Mouse (Mus musculus) A20 (cell line): ENCODE measurements around the gene Adgrf5.

Experiments used
- DNase-seq: peaks from one replicate; pipeline ENCODE4 v3.0.0-alpha.2; 2011; ENCODE audit warnings: low read depth, low spot score

Gene Adgrf5

DNA sequence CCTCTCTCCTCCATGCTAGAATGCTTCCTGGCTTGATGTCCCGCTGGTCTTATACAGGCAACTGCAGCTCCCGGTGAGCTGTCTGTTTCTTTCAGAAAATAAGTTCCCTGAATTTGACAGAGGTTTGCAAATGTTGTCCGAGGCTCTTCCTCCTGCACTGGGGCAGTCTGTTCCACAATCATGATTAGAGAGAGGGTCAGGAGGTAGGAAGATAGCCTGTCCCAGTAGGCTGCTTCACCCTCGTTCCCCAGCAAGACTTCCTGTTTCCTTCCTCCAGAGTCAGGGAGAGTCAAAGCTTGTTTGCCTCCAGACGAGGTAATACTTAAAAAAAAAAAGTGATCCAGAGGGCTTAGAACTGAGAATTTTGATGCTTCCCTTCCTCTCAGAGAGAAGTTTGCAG is 16.3 kb downstream of the Adgrf5 start:
- DNase-seq = no peak

DNA sequence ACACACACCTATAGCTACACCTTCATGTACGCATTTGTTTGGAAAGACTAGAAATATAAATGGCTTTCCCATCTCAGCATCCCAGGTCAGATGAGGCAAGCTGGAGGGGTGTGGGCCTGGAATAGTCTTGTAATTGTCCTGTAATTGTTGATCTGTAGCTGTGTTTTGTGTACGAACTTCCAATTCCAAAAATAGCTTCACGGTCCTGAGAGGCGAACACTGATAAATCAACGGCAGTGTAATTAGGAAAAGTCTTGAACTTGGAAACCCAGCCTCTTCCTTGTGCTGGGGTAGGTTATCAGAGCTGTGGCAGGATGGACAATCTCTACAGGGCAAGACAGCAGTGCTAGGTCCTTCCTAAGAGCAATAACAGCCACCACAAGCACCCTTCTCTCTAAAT is 18.5 kb downstream of the Adgrf5 start:
- no peak for DNase-seq

DNA sequence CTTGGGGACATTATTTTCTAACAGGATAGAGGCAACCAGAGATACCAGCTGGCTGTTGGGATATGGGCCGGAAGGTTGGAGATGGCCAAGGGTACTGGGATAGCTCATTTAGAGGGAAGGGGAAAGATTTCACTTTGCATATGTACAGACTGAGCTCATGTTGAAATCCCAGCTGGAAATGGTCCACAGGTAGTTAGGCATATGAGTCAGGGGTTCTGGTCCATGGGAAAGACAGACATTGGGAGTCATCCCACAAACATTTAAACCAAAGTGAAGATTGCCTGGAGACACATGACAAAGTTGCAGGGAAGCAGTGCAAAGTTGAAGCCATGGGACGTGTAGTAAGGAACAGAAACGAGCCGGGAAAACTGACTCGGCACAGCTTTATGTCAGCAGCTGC is 26.1 kb downstream of the Adgrf5 start:
- DNase-seq = no peak

DNA sequence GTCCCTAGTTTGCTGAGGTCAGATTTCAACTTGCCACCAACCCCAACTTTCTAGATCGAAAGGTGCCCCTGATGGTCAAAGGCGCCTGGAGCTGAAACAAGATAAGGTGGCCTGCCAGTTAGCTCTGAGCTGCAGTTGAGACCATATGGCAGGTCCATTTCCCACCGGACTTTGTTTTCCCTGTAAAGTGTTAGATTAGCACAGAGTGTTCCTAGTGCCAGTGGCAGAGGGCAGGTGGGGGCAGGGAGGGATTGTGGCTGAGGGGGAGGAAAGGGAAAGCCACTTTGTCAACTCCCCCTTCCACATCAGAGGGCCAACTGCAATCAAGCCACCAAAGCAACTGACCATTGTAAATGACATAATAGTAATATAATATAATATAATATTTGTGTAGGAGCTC is 26.9 kb downstream of the Adgrf5 start:
- DNase-seq = no peak

DNA sequence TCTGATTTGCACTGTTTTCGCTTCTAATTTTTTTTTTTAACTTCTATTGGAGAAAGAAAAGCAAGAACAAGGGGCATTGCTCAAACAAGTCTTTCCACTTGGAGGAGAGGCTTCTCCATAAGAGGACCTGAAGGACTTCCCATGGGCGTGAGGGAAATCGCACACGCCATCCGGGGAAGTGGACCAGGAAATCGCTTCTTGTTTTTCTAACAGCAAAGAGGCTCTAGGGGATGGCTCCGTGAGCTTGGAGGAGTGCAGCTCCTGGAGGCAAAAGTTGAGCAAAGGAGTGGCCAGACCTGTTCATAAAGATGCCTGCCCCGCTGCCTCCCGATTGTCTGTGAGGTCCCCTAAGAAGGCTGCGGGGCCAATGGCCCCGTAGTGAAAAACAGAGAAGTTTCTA is 29.0 kb downstream of the Adgrf5 start:
- no peak for DNase-seq

DNA sequence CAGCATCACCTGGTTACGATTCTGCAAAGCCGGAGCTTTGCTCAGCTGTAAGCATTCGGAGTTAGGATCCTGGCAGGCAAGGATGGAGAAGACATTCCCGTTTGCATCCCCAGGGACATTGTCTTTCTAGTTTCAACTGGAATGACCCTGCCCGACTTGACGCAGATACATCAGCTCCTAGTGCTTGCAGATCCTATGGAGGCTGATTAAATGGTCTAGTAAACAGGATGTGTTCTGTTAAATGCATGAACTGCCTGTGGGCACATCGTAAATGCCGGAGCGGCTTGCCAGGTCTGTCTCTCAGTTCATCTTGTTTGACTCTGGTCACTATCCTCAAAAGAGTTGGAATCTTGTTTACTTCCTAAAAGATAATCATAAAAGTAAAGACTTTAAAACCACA is 31.9 kb downstream of the Adgrf5 start:
- DNase-seq = no peak

DNA sequence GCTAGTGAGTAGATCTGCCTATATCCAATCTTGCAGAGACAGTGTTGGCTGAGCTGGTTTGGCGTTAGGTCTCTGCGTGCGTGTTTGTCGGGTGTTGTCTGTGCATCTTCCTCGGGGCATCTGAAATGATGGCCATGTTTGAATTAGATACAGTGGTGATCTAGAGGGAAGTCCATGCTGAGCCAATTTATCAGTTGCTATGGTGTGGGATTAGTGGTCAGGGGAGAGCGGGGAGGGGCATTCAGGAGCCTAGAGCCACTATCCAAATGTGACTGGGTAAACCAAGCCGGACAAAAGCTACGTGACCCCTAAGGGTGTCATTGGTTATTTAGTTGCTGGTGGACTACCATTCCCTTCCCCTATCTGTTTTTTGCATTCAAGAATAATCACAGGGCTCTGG is 33.4 kb downstream of the Adgrf5 start:
- no peak for DNase-seq

DNA sequence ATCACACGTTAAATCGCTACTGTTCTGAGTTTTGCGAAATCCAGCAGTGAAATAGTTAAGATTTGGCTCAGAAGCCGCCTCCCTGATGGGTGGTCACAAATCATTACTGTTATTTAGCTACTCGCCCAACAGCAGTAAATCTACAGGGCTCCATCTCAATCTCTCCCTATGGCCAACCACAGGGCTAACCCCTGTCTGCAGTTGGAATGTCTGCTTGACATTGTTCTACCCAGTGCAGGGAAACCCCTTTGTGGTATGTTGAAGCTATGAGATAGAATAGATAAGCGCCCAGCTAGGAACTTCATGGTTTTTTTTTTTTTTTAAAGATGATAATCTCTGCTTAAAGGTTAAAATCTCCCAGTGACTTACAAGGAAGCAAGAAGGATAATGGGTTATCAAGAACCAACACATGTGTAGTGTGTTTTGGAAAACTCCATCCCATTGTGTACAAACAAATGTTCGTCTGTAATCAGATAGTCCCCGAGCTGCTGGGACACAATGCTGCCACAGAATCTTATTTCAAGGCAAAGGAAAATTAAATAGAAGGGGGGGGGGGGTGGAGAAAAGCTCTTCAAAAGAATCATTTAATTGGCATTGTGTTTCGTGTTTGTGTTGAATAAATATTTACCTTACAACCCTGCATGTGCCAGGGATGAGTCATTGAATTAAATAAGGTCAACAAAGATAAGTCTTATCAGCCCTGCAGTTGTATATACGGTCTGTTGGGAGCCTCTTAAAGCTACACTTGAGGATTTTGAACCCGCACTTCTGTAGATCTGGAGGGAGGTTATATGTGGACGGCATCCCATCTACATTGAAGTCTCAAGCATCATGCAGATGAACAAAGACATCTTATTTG is 35.4 kb downstream of the Adgrf5 start:
- DNase-seq = no peak

DNA sequence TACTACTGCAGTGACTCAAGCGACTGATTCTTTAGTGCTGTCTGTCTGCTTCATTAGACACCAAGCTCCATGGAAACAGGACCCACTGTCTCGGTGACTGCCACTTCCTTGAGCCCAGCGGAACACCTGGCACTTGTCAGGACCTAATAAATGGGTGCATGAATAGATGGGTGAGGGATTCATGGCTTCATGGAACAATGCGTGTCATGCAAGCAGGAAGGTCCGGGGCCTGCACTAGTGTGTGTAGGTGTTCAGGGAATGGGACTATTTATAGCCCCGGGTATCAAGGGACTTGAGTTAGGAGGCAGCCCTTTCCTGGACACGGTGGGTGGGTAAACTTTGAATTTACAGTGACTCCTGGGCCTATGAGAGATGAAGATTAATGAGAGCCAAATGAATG is 38.4 kb downstream of the Adgrf5 start:
- DNase-seq = no peak

DNA sequence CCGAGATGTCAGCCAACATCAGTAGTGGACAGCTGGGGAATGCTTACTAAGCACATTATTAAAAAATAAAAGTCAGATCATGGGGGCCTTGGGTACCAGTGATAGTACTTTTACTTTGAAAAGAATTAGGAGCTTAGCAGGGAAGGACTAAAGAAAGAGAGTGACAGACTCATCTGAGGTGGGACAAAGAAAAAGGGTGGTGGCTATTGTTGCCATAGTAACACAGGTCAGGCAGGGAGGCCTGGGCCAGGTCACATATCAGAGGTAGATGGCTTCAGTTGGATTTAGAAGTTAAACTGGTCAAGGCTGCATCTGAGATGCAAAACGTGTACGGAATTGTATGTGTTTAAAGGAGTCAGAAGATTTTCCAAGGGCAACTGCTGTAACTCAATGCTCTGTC is 38.9 kb downstream of the Adgrf5 start:
- no peak for DNase-seq

DNA sequence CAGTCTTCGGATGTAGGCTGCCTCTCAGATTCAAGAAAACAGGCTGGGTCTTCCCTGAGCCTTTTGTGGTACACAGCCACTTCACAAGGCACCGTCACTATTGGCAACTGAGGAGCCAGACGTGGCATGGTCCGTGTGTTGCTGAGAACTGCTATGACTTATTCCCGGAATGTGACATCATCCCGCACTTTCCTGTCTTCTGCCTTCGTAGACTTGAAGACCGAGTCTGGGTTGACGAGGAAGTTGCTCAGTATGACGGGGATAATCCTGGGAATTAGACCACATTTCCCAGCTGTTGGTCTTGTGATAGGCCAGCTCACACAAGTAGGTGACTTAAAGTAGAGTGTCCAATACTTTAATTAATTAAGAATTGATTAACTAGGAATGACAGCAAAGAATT is 40.2 kb downstream of the Adgrf5 start:
- DNase-seq = no peak

DNA sequence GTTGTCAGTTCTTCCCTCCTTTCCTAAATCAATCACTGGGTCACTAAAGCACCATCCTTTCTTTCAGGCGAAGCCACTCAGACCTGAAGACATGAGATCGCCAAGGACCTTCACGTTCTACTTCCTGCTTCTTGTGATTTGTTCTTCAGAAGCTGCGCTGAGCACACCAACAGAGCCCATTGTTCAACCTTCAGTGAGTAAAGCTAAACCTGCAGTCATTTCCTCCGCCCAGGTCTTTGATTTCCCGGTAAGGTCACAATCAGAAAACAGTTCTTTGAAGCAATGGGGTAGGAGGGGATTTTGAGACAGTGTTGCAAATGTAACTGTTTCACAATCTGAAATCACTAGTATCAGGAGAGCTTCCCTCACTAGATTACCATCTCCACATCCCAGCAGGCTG is 43.6 kb downstream of the Adgrf5 start:
- no peak for DNase-seq

DNA sequence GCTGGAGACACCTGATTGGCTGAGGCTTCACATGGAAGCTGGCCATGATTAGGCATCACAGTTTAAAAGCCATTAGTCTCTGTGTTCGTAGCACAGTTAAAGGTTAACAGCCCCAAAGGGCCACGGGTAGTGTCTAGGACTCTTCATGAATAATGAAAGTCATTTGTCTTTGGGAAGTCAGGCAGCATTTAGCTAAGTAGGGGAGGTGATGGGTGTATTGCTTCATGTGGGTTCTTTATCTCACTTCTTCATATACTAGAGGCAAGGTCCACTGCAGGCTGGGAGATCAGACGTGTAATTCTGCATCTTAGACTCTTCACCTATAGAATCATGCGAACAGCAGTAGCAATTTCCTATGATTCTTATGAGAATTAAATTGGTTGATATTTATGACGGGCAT is 44.2 kb downstream of the Adgrf5 start:
- no peak for DNase-seq

DNA sequence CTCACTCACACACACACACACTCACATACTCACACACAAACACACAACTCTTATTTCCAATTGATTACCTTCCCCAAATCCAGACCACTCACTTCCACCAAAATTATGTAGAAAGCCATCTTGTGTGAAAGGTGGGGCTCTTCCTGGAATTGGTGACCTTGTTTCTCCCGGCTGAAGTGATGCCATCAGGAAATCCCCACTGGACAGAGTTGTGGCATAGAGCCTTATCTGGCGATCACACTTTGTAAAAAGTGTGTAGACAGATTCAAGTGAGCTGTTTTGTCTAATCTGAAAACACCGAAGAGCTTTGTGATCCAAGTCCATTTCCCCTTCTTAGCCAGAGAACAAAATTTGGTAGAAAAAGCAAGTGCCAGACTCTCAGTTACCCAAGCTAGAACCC is 46.1 kb downstream of the Adgrf5 start:
- DNase-seq = no peak

DNA sequence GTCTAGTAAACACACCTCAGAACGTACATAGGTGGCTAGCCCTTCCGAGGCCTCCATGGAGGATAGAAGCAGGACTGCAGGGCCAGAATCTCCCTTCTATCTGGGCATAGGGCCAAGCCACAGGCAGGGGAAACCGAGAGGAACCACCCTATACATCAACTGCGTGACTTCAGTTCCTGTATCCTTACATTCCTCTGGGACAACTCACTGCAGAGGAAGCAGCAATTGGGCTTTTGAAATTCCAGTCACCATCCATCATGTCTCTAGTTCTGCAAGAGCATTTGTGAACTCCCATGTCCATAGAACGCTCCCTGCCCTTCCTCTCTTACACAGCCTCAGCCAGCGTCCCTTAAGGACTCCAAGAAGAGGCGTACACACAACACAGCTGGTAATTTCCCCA is 47.3 kb downstream of the Adgrf5 start:
- no peak for DNase-seq

DNA sequence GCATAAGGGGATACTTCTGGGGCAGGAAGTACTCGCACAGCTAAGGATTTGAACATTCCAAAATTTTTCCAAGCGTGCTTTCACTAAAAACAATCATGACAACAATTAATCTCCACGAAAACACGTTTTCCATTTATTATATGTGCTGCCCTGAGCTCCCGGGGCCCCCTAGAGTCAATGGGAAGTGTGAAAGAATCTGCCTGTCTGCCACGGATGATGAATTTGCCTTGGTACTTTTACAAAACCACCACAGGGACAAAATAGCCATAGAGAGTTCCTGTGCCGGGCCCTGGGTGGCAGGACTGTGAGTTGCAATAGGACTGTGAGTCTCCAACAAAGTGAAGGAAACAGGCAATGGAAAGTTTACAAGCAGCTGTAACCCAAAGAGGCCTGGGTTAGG is 52.9 kb downstream of the Adgrf5 start:
- DNase-seq = no peak

DNA sequence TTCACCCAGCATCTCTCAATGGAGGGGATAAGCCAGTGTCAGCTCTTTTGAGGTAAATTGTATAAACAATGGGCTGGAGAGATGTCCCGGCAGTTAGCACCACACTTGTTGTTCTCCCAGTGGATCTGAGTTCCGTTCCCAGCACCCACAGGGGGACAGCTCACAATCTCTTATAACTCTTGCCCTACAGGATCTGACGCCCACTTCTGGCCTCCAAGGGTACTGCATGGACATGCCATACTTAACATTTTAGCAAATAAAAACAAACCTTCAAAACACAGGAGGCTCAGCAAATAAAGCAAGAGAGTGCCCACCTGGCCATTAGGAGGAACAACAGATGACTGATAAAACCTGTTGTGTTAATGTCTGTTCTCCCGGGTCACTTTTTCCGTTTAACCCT is 59.0 kb downstream of the Adgrf5 start:
- peak; percentile 6 for DNase-seq

DNA sequence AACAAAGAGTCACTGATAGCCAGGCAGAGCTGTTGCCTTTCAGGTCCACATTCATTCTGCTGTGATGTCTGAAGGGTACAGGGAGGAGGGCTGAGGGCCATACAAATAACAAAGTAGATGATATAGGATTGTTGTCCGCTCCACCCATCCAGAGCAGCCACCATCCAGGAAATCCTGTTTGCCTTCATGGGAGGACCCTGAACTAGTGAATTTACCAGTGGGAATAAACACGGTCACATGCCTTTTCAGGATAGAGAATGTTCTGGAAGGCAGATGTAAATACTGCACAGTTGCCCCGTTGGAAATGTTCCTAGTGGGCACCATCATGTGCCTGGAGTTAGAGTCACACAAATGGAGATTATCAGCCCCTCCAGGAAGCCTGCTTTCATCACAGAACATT is 60.1 kb downstream of the Adgrf5 start:
- DNase-seq = no peak

DNA sequence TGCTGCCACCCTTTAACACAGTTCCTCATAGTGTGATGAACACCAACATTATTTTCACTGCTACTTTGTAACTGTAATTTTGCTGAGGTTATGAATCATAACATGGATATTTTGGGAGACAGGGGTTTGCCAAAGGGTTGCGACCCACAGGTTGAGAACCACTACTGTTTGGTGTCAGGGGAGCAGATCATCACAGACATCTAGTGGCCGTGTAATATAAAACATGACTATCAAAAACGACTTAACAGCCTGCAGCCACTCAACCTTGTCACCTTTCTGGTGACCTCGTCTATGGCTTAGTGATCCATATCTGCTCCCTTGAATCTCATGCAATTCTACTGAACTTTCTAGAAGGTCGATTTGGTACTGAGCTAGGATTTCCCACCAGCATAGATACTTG is 63.7 kb downstream of the Adgrf5 start:
- no peak for DNase-seq

DNA sequence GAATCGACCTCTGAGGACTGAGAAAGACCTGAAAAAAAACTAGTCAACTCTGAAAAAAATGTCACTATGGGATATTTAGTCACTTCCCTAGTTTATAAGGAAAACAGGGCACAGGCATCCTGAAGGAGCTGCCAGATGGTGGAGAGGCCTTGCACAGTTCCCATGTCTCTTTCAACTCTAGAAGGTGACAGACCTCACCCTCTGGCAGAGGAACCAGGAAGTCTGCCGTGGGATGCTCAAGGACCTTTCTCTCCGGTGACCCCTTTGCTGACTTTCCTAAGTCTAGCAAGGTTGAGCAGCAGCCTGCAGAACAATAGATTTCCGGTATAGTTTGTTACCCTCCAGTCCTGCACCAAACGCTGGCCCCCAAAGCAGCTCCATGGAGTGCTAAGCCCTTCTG is 71.4 kb downstream of the Adgrf5 start:
- DNase-seq = no peak

DNA sequence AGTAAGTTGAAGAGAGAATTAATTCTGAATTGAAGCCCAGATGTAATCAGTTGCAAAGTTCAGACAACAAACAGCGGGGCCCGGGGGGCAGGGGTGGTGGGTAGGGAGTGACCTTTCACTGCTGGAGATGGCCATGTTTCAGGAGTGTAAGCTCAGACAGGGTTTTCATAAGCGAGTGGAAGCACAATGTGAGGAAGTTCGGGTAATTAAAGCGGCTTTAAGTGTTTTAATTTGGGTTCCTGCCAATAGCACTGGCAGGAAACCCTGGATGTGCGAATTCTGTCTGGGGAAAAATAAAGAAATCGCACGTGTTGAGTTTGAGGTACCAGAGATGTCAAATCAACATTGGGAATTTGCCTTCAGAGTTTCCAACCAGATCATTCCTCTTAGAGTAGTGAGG is 74.2 kb downstream of the Adgrf5 start:
- no peak for DNase-seq

DNA sequence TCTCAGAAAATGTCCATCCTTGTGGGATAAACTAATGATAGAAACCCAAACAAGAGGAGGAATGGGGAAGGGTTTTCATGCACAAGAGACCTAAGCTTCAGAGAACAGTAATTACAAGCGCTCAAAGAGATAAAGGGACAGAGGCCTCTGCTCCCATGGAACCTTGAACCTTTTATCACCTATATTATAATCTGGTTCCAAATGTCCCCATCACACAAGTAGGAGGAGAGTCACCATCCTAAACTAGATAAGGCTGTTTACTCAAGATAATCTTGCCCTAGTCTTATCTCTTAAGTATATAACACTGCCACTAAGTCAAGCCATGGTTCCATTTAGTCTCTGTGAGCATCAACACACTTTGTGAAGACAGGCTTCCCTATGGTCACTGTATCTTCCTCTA is 91.0 kb downstream of the Adgrf5 start:
- no peak for DNase-seq

DNA sequence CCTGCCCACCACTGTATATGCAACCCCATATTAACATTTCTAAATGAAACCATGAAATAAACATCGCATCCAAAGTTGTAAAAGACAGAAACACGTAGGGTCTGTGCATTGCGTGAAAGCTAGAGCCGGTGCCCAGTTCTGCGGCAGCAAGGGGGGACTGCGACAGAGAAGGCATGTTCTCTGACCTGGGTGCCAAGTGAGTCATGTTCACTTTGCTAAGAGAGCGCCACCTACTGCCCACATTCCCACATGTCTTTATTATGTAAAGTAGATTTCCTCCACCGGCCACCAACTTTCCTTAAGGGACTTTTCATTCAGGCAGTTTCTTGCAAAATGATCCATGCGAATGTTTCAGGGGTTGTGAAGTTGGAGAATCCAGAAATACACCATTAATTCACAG is 98.3 kb downstream of the Adgrf5 start:
- peak; percentile 54 for DNase-seq

DNA sequence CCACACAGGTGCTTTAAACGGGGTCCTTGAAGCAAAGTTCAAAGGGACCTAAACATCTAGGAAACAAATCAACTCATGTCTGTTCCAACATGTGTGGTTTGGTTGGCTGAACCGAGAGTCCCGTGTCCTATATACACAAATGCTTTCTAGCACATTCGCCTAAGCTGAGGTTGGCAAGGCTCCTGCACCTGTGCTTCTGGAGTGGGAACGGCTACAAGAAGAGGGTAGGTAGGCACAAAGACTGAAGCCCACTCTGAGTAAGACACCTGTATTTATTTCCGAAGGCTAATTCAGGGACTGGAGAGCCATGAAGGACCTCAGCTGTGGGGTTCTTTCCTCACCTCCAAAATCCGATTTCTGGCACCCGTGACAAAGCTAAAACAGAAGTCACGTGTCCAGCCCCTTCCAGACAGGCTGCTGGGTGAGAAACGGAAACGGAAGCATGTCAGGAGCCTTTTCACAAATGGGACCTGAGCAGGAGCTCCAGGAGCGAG is 99.5 kb downstream of the Adgrf5 start:
- DNase-seq = no peak
